Mouse (Mus musculus): ENCODE results near the gene Ankrd34c. TPM values are rescaled to one million over a fixed set of nuclear protein-coding genes. Genes with fewer than 3 reads are reported as not detected.

Gene Ankrd34c
- polyA plus RNA-seq, 1 experiment from 2014 or later: not detected

- H3K27me3 ChIP-seq: no peaks in the 10 kb centered on the region; the same call in none of the 2 replicates
- 24% methylated on average over 4 of the region's 4 CpGs for WGBS
- no peak for ATAC-seq (ENCODE audit: insufficient number of reproducible peaks, low FRiP score, low TSS enrichment, low read depth)
- no peak overlapping the region for H3K27ac ChIP-seq (replicated peaks)
- peaks cover 7% of the 10 kb centered on the region; the same call in 1 of the 2 replicates for H3K36me3 ChIP-seq
- H3K9me3 ChIP-seq (replicated peaks): no peaks in the 10 kb centered on the region
- no peak overlapping the region for H3K4me3 ChIP-seq (replicated peaks)
- peaks cover 8% of the 10 kb centered on the region for H3K4me1 ChIP-seq
- no peak overlapping the region for H3K4me2 ChIP-seq (replicated peaks)
- H3K9ac ChIP-seq: no peak overlapping the region
Measured at GRCm38 (mm10) chr9:89706906-89707305, 31.4 kb downstream of the Ankrd34c start.

- H3K27me3 ChIP-seq: no peaks in the 10 kb centered on the region; the same call in 1 of the 2 replicates
- H3K4me2 ChIP-seq (replicated peaks): peak overlapping the region; percentile 81
- 10% methylated on average over 10 of the region's 10 CpGs for WGBS
- peaks cover 23% of the 10 kb centered on the region for H3K36me3 ChIP-seq
- 0 out of 2 replicates have a peak, but pooled peaks have one; percentile 8 for ATAC-seq (ENCODE audit: insufficient number of reproducible peaks, low FRiP score, low TSS enrichment, low read depth)
- peak overlapping the region; percentile 86 for H3K9ac ChIP-seq
- H3K4me1 ChIP-seq: peaks cover 8% of the 10 kb centered on the region
- H3K4me3 ChIP-seq (replicated peaks): peak overlapping the region; percentile 69
- H3K9me3 ChIP-seq (replicated peaks): no peaks in the 10 kb centered on the region
- peak overlapping the region; percentile 85 for H3K27ac ChIP-seq (replicated peaks)
Measured at GRCm38 (mm10) chr9:89705197-89705533, 33.1 kb downstream of the Ankrd34c start.

- peak; percentile 98 for ATAC-seq (ENCODE audit: insufficient number of reproducible peaks, low FRiP score, low TSS enrichment, low read depth)
- 3% methylated on average over 51 of the region's 52 CpGs for WGBS
- Histone ChIP-seq H3K4me3 (replicated peaks) (peak within 1 kb of the TSS; percentile 69), H3K4me1 (peaks cover 8% of the 10 kb centered on the region), H3K9ac (peak within 1 kb of the TSS; percentile 86), H3K9me3 (replicated peaks) (no peaks in the 10 kb centered on the region), H3K27ac (replicated peaks) (peak within 1 kb of the TSS; percentile 85), H3K4me2 (replicated peaks) (peak within 1 kb of the TSS; percentile 81), H3K27me3 (no peaks in the 10 kb centered on the region; the same call in 1 of the 2 replicates), H3K36me3 (peaks cover 29% of the 10 kb centered on the region)
Measured at GRCm38 (mm10) chr9:89704265-89705196, 33.7 kb downstream of the Ankrd34c start, which contains the start of gene Tmed3. Tmed3 (minus strand) TSS chr9:89705068.

- Histone ChIP-seq H3K4me1 (peaks cover 8% of the 10 kb centered on the region), H3K9ac (no peak overlapping the region), H3K27me3 (no peaks in the 10 kb centered on the region), H3K27ac (replicated peaks) (no peak overlapping the region), H3K4me2 (replicated peaks) (no peak overlapping the region), H3K36me3 (peaks cover 40% of the 10 kb centered on the region), H3K9me3 (replicated peaks) (no peaks in the 10 kb centered on the region), H3K4me3 (replicated peaks) (no peak overlapping the region)
- no peak for ATAC-seq (ENCODE audit: insufficient number of reproducible peaks, low FRiP score, low TSS enrichment, low read depth)
- WGBS: 93% methylated on average over 2 of the region's 2 CpGs
Measured at GRCm38 (mm10) chr9:89700910-89701457, 37.3 kb downstream of the Ankrd34c start.

- Histone ChIP-seq H3K4me3 (replicated peaks) (no peak overlapping the region), H3K9me3 (replicated peaks) (no peaks in the 10 kb centered on the region), H3K36me3 (peaks cover 17% of the 10 kb centered on the region; the same call in 1 of the 2 replicates), H3K27ac (replicated peaks) (no peak overlapping the region), H3K27me3 (no peaks in the 10 kb centered on the region), H3K4me2 (replicated peaks) (no peak overlapping the region), H3K9ac (no peak overlapping the region), H3K4me1 (no peaks in the 10 kb centered on the region)
- ATAC-seq (ENCODE audit: insufficient number of reproducible peaks, low FRiP score, low TSS enrichment, low read depth): no peak
- 81% methylated on average over 1 of the region's 1 CpGs for WGBS
Measured at GRCm38 (mm10) chr9:89695143-89695542, 43.1 kb downstream of the Ankrd34c start.

- H3K9ac ChIP-seq: no peak overlapping the region
- H3K27me3 ChIP-seq: no peaks in the 10 kb centered on the region
- H3K36me3 ChIP-seq: peaks cover 2% of the 10 kb centered on the region; the same call in 1 of the 2 replicates
- H3K27ac ChIP-seq (replicated peaks): no peak overlapping the region
- WGBS: 97% methylated on average over 2 of the region's 2 CpGs
- no peak overlapping the region for H3K4me3 ChIP-seq (replicated peaks)
- no peaks in the 10 kb centered on the region for H3K4me1 ChIP-seq
- no peak overlapping the region for H3K4me2 ChIP-seq (replicated peaks)
- no peak for ATAC-seq (ENCODE audit: insufficient number of reproducible peaks, low FRiP score, low TSS enrichment, low read depth)
- H3K9me3 ChIP-seq (replicated peaks): no peaks in the 10 kb centered on the region
Measured at GRCm38 (mm10) chr9:89693670-89694069, 44.6 kb downstream of the Ankrd34c start.

- WGBS: 27% methylated on average over 1 of the region's 1 CpGs
- Histone ChIP-seq H3K4me2 (replicated peaks) (no peak overlapping the region), H3K36me3 (no peaks in the 10 kb centered on the region), H3K27ac (replicated peaks) (no peak overlapping the region), H3K9ac (no peak overlapping the region), H3K27me3 (no peaks in the 10 kb centered on the region), H3K4me1 (no peaks in the 10 kb centered on the region), H3K4me3 (replicated peaks) (no peak overlapping the region), H3K9me3 (replicated peaks) (no peaks in the 10 kb centered on the region)
- no peak for ATAC-seq (ENCODE audit: insufficient number of reproducible peaks, low FRiP score, low TSS enrichment, low read depth)
Measured at GRCm38 (mm10) chr9:89689179-89689578, 49.1 kb downstream of the Ankrd34c start.

GRCm38 (mm10) chr9:89687503-89688226 is 50.6 kb downstream of the Ankrd34c start:
- no peak for ATAC-seq (ENCODE audit: insufficient number of reproducible peaks, low FRiP score, low TSS enrichment, low read depth)
- WGBS: 55% methylated on average over 10 of the region's 10 CpGs
- no peaks in the 10 kb centered on the region for H3K9me3 ChIP-seq (replicated peaks)

GRCm38 (mm10) chr9:89686262-89686661 is 52.0 kb downstream of the Ankrd34c start:
- no peaks in the 10 kb centered on the region for H3K9me3 ChIP-seq (replicated peaks)
- H3K4me1 ChIP-seq: no peaks in the 10 kb centered on the region
- H3K4me2 ChIP-seq (replicated peaks): no peak overlapping the region
- no peak overlapping the region for H3K9ac ChIP-seq
- H3K4me3 ChIP-seq (replicated peaks): no peak overlapping the region
- WGBS: 66% methylated on average over 2 of the region's 2 CpGs
- H3K27me3 ChIP-seq: no peaks in the 10 kb centered on the region
- ATAC-seq (ENCODE audit: insufficient number of reproducible peaks, low FRiP score, low TSS enrichment, low read depth): no peak
- no peak overlapping the region for H3K27ac ChIP-seq (replicated peaks)
- no peaks in the 10 kb centered on the region for H3K36me3 ChIP-seq

More at GRCm38 (mm10) chr9:89687503-89688226, 50.6 kb downstream of the Ankrd34c start:
- Histone ChIP-seq H3K27me3 (no peaks in the 10 kb centered on the region), H3K4me2 (replicated peaks) (no peak overlapping the region), H3K4me1 (no peaks in the 10 kb centered on the region), H3K36me3 (no peaks in the 10 kb centered on the region), H3K9ac (no peak overlapping the region), H3K27ac (replicated peaks) (no peak overlapping the region), H3K4me3 (replicated peaks) (no peak overlapping the region)

- ATAC-seq (ENCODE audit: insufficient number of reproducible peaks, low FRiP score, low TSS enrichment, low read depth): no peak
- WGBS: 44% methylated on average over 1 of the region's 1 CpGs
Measured at GRCm38 (mm10) chr9:89678974-89679373, 59.3 kb downstream of the Ankrd34c start.

More at GRCm38 (mm10) chr9:89678974-89679373, 59.3 kb downstream of the Ankrd34c start:
- Histone ChIP-seq H3K4me1 (no peaks in the 10 kb centered on the region), H3K36me3 (no peaks in the 10 kb centered on the region), H3K27ac (replicated peaks) (no peak overlapping the region), H3K9ac (no peak overlapping the region), H3K4me2 (replicated peaks) (no peak overlapping the region), H3K4me3 (replicated peaks) (no peak overlapping the region), H3K9me3 (replicated peaks) (no peaks in the 10 kb centered on the region), H3K27me3 (no peaks in the 10 kb centered on the region)
